Mouse (Mus musculus) urinary bladder, postnatal 25 days (tissue): ENCODE data around the gene Prr12.
A peak's percentile ranks its signal among the peaks of the same experiment; 100 is the strongest.

Experiments
- DNase-seq: peaks from one replicate; pipeline ENCODE4 v3.0.0; 2022; ENCODE audit warnings: low spot score

The Prr12 gene

GRCm38 (mm10) chr7:45077829-45078228, 25.1 kb upstream of the Prr12 start:
- no peak for DNase-seq

GRCm38 (mm10) chr7:45077322-45077721, 24.6 kb upstream of the Prr12 start:
- no peak for DNase-seq

- DNase-seq, result no peak
Observed at GRCm38 (mm10) chr7:45076501-45076900, 23.8 kb upstream of the Prr12 start.

GRCm38 (mm10) chr7:45075405-45075804, 22.7 kb upstream of the Prr12 start:
- DNase-seq, result no peak

GRCm38 (mm10) chr7:45073949-45074348, 21.3 kb upstream of the Prr12 start:
- DNase-seq, result no peak

- no peak for DNase-seq
Observed at GRCm38 (mm10) chr7:45073171-45073707, 20.6 kb upstream of the Prr12 start.

GRCm38 (mm10) chr7:45072230-45072629, 19.5 kb upstream of the Prr12 start:
- DNase-seq, result no peak

GRCm38 (mm10) chr7:45069671-45070070, 17.0 kb upstream of the Prr12 start:
- DNase-seq, result no peak

GRCm38 (mm10) chr7:45068000-45068318, 15.3 kb upstream of the Prr12 start:
- DNase-seq, result peak; percentile 46

- DNase-seq, result no peak
Observed at GRCm38 (mm10) chr7:45067190-45067999, 14.7 kb upstream of the Prr12 start.

GRCm38 (mm10) chr7:45062239-45062835, 9.7 kb upstream of the Prr12 start, which contains the start of the genes Nosip and Prrg2:
TSS of gene Nosip (plus strand) at chr7:45062429.
TSS of gene Prrg2 (minus strand) at chr7:45062677.
- peak; percentile 91 for DNase-seq

GRCm38 (mm10) chr7:45061532-45062075, 8.9 kb upstream of the Prr12 start:
- peak; percentile 59 for DNase-seq

GRCm38 (mm10) chr7:45060632-45061122, 8.0 kb upstream of the Prr12 start:
- no peak for DNase-seq

GRCm38 (mm10) chr7:45058607-45059571, 6.2 kb upstream of the Prr12 start:
- no peak for DNase-seq

- no peak for DNase-seq
Observed at GRCm38 (mm10) chr7:45056972-45057348, 4.3 kb upstream of the Prr12 start.

- DNase-seq, result no peak
Observed at GRCm38 (mm10) chr7:45056329-45056971, 3.8 kb upstream of the Prr12 start.

- peak; percentile 80 for DNase-seq
Observed at GRCm38 (mm10) chr7:45053931-45054510, 1.3 kb upstream of the Prr12 start.

GRCm38 (mm10) chr7:45053117-45053930, 643 bp upstream of the Prr12 start:
- peak; percentile 69 for DNase-seq

GRCm38 (mm10) chr7:45052181-45052861, 360 bp downstream of the Prr12 start:
- DNase-seq, result peak; percentile 41
